Mouse (Mus musculus): Measurements from ENCODE around the gene Dach1. TPM values are rescaled to one million over a fixed set of nuclear protein-coding genes. Genes with fewer than 3 reads are reported as not detected.

Gene Dach1
- polyA plus RNA-seq, 1 experiment = 3.2 TPM

GRCm38 (mm10) chr14:98108764-98109163, 60.8 kb downstream of the Dach1 start:
- DNase-seq (ENCODE audit: low read depth) = no peak

DNA sequence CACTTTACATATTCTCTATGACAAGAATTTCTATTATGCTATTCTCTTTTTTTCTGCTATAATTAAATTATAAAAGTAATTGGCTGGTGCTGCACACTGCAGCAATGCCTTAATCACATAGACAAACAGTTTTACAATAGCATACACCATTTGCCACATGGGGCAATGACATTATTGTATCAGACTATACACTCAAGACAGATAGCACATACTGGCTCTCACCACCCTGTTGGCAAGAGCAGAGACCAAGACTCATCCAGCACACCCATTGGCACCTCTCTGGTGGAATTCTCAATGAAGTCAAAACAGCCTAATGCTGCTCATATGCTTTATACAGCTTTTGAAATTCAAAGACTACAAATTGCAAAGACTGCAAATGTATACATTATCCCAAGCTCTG, 63.4 kb downstream of the Dach1 start:
- no peak for DNase-seq (ENCODE audit: low read depth)

DNA sequence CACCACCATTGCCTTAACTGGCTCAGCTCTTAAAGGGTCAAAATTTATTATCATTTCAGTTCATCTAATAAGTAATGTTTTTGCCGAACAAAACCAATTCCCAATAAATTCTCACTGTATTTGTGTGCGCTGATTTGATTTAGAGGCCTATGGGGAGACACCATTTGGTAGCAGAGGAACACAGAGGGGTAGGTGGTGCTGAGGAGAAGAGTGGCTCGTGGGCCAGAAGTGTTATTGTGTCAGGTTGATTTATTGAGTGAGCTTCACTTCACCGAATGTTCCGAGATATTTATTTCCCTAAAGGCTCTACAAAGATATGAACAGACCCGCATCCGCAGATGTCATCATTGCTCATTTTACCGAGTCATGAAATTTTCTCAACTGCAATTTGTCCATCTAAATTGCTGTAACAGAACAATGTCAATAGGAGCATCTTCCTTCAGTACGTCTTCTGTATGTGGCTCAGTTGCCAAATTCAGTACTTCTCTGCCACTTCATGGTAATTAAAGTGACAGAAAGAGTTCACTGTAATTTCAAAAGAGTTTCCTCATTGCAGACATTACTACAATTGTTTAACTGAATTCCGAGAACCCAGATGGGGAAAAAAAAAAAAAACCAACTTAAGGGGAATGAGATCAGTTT, 65.1 kb downstream of the Dach1 start:
- DNase-seq (ENCODE audit: low read depth) = no peak

- no peak for DNase-seq (ENCODE audit: low read depth)
Measured at GRCm38 (mm10) chr14:98095229-98095628, 74.3 kb downstream of the Dach1 start.

GRCm38 (mm10) chr14:98089246-98089645, 80.3 kb downstream of the Dach1 start:
- no peak for DNase-seq (ENCODE audit: low read depth)

- no peak for DNase-seq (ENCODE audit: low read depth)
Measured at GRCm38 (mm10) chr14:98087355-98087754, 82.2 kb downstream of the Dach1 start.

DNA sequence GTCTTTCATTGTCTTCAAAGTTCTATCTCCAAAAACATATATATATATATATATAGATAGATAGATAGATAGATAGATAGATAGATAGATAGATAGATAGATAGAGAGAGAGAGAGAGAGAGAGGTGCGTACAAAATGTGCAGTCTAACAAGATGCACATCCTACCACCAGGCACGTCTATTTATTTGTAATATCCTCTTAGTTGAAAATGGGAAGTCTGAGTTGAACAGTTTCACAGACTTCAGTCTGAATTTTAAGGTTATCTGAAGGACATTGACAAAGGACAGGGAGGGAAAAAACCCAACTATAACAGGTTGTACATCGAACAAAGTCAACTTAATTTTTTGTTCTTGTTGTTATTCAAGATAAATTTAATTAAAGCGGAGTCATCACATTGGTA, 82.8 kb downstream of the Dach1 start:
- DNase-seq (ENCODE audit: low read depth) = no peak

- no peak for DNase-seq (ENCODE audit: low read depth)
Measured at GRCm38 (mm10) chr14:98085141-98085540, 84.4 kb downstream of the Dach1 start.

GRCm38 (mm10) chr14:98084720-98085119, 84.8 kb downstream of the Dach1 start:
- no peak for DNase-seq (ENCODE audit: low read depth)

GRCm38 (mm10) chr14:98083419-98083818, 86.1 kb downstream of the Dach1 start:
- no peak for DNase-seq (ENCODE audit: low read depth)

GRCm38 (mm10) chr14:98080014-98080413, 89.6 kb downstream of the Dach1 start:
- DNase-seq (ENCODE audit: low read depth) = no peak

GRCm38 (mm10) chr14:98077996-98078395, 91.6 kb downstream of the Dach1 start:
- no peak for DNase-seq (ENCODE audit: low read depth)

DNA sequence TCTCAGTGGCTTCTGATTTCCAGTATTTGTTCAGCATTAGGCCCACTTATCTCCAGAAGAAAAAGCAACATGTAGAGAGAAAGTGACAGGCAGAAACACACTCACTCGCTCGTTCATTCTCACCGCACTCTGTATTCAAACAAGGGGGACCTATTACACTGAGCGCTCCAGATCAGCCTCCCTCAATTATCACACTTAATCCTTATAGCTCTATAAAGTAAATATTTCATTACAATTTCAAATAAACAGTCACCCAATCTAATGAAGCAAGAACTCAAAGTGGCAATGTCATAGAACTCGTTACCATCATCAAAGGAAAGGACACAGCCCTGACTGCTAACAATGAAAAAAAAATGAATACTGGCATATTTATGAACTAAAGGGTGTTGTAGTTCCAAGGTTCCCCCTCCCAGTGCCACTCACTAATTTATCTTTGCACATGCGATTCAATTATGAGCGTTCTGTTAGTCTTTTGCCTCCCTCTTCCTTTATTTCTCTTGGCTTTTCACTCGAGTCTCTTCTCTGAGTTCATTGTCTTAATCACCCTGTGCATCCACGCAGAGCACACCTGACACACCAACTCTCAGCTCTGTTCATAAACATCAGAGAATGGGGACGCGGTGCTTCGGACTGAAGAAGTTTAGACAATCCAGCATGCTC, 96.0 kb downstream of the Dach1 start:
- no peak for DNase-seq (ENCODE audit: low read depth)

DNA sequence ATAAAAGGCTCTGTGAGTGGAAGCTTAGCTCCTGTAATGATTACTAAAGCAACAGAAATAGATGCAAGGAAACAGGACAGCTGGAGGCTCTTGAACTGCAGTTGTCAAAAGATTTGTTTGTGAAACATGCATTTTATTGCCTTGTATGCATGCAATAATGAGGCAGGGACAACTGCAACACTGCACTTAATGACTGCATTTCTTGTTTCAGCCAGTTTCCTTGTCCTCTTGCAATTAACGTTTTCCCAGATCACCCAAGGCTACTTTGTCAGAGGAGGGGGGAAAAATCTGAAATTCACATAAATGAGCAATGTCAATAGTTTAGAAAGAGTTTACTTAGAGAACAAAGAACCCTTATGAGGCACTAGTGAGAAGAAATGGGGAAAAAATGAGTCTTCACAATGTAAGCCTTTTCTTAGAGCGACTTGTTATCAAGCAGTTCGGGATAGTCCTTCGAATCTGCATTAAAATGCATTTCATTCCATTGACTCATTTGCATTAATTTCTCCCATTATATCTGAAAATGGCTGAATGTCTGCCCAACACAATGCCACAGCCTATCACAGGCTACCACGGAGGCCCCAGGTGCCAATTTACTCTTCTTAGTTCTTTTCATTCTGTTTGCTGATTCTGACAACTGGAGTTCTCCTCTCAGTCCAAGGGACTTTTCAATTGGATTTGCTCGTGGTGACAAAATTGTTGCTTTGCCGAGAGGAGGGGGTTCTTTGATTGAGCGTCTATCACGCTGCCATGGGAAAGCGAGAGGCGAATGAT, 96.7 kb downstream of the Dach1 start:
- no peak for DNase-seq (ENCODE audit: low read depth)

DNA sequence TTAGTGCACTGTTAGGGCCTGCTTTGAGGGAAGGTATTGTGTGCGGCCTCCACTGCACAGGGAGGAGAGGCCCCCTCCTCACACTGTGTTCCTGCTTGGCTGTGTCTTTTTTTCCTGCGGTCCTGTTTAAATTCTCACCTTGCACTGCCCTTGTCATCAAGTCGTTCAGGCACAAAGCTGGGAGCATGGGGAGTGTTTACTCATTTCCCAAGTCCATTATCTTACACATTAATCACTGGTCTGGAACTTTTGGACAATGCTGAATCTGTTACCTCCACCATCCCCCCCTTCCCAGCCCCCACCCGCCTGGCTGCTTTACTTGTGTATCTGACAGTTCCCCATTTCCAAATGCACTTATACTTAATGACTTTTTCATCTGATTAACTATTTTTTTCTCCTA, 97.7 kb downstream of the Dach1 start:
- no peak for DNase-seq (ENCODE audit: low read depth)

- peak; percentile 31 for DNase-seq (ENCODE audit: low read depth)
Measured at GRCm38 (mm10) chr14:98067273-98067905, 102.2 kb downstream of the Dach1 start.

DNA sequence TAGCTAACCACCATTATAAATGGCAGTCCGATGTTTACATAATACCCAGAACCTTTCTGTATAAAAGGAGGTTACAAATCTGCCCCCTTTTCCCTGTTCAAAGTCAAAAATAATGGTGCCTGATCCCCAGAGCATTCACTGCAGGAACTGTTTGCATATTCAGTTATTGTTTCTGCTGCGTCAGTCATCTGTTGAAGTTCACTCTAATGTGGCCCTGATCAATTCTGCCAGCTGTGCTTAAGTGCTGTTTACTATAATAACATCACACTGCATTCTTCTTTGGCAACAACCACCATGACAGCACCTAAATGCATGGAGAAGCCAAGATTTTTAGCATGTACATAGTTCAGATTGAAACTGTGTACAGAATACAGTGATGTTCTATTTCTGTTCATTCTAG, 105.4 kb downstream of the Dach1 start:
- DNase-seq (ENCODE audit: low read depth) = no peak

DNA sequence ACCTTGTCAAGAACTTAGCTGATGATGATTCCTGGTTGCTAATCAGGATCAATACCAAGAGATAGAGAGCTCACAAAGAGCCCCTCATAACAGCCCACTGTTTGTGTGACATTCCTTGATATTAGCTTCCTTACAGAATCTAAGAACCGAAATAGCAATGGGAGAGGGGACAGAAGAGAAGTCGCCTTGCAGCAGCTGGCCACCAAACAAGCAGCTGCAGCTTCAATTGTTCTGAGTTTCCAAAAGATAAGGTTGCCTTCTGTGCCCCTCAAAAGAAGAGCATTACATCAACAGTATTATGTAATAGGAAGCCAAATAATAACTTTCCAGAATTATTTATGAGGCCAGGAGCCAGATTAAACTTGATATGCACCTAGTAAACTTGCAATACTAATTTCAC, 120.2 kb downstream of the Dach1 start:
- no peak for DNase-seq (ENCODE audit: low read depth)

DNA sequence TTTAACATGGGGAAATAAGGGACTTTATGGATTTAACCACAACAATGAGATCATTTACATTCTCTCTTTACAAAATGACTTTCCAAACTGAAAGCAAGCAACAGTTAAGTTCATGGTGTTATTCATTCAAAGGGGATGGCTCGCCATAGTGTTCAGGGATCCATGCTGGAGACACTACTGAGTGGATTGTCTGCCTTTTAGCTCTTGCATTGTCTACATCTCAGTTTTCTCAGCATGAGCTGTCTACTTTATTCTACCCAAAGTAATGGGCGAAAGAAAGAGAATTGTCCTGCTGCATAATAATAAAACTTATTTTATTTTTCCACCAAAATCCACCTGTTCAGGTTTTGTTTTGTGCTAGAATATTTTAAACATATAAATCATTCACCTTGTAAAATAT, 121.2 kb downstream of the Dach1 start:
- no peak for DNase-seq (ENCODE audit: low read depth)

- DNase-seq (ENCODE audit: low read depth) = no peak
Measured at GRCm38 (mm10) chr14:98047670-98048069, 121.9 kb downstream of the Dach1 start.

GRCm38 (mm10) chr14:98046960-98047359, 122.6 kb downstream of the Dach1 start:
- no peak for DNase-seq (ENCODE audit: low read depth)

- DNase-seq (ENCODE audit: low read depth) = no peak
Measured at GRCm38 (mm10) chr14:98038524-98038923, 131.0 kb downstream of the Dach1 start.

GRCm38 (mm10) chr14:98037175-98037574, 132.4 kb downstream of the Dach1 start:
- no peak for DNase-seq (ENCODE audit: low read depth)
